Mouse (Mus musculus) left cerebral cortex, postnatal 4 days (tissue): Measurements from ENCODE around the gene Ier5. TPM values are rescaled to one million over a fixed set of nuclear protein-coding genes. Genes with fewer than 3 reads are reported as not detected.

ENCODE experiments used
- DNase-seq: peaks from one replicate; pipeline ENCODE4 v3.0.0-alpha.2; 2022
- intact Hi-C: fragments of 180-260 bp; cut with DNase I; formaldehyde crosslinking; loops from one replicate; pipeline ENCODE4 v1.15.1; 2025
- total RNA-seq, 2 experiments: library from RNA; stranded (reverse); gene quantifications; 2 replicates each; pipeline ENCODE4 v1.2.3; 2021

Gene Ier5
- total RNA-seq = 10 to 100 TPM; 12.0 TPM

GRCm38 (mm10) chr1:155099280-155099848 is at the start of gene Ier5:
TSS of gene Ier5 (minus strand) at chr1:155099636.
- peak; percentile 98 for DNase-seq
- intact Hi-C loops = loop anchor here (5.0 kb wide), 2 partner anchors 52 to 113 kb away; no protein-coding TSS in a partner anchor

GRCm38 (mm10) chr1:155147228-155147627 is 47.8 kb upstream of the Ier5 start:
- intact Hi-C loops = no loop called here

GRCm38 (mm10) chr1:155146572-155146980 is 47.1 kb upstream of the Ier5 start, which contains the start of gene Mr1:
TSS of gene Mr1 (minus strand) at chr1:155146814.
- intact Hi-C loops = no loop called here
- peak; percentile 21 for DNase-seq

More at GRCm38 (mm10) chr1:155147228-155147627, 47.8 kb upstream of the Ier5 start:
- DNase-seq = no peak

- intact Hi-C loops = no loop called here
- DNase-seq = no peak
These were observed 46.2 kb upstream of the Ier5 start for GRCm38 (mm10) chr1:155145620-155146019.

GRCm38 (mm10) chr1:155140076-155140475 is 40.6 kb upstream of the Ier5 start:
- peak; percentile 45 for DNase-seq
- intact Hi-C loops = no loop called here

GRCm38 (mm10) chr1:155138795-155139194 is 39.4 kb upstream of the Ier5 start:
- intact Hi-C loops = no loop called here
- no peak for DNase-seq

- no peak for DNase-seq
- intact Hi-C loops = no loop called here
These were observed 35.4 kb upstream of the Ier5 start for GRCm38 (mm10) chr1:155134866-155135265.

GRCm38 (mm10) chr1:155127429-155127934 is 28.0 kb upstream of the Ier5 start:
- intact Hi-C loops = no loop called here

GRCm38 (mm10) chr1:155126716-155127115 is 27.3 kb upstream of the Ier5 start:
- DNase-seq = no peak
- intact Hi-C loops = no loop called here

More at GRCm38 (mm10) chr1:155127429-155127934, 28.0 kb upstream of the Ier5 start:
- no peak for DNase-seq

- no peak for DNase-seq
- intact Hi-C loops = no loop called here
These were observed 25.0 kb upstream of the Ier5 start for GRCm38 (mm10) chr1:155124397-155124796.

- intact Hi-C loops = no loop called here
- peak; percentile 93 for DNase-seq
These were observed 22.8 kb upstream of the Ier5 start for GRCm38 (mm10) chr1:155121977-155122939.

GRCm38 (mm10) chr1:155119719-155120118 is 20.3 kb upstream of the Ier5 start:
- no peak for DNase-seq
- intact Hi-C loops = no loop called here

GRCm38 (mm10) chr1:155113946-155114345 is 14.5 kb upstream of the Ier5 start:
- DNase-seq = no peak
- intact Hi-C loops = no loop called here

- intact Hi-C loops = no loop called here
These were observed 13.4 kb upstream of the Ier5 start for GRCm38 (mm10) chr1:155112875-155113274.

GRCm38 (mm10) chr1:155112118-155112517 is 12.7 kb upstream of the Ier5 start:
- intact Hi-C loops = no loop called here
- no peak for DNase-seq

More at GRCm38 (mm10) chr1:155112875-155113274, 13.4 kb upstream of the Ier5 start:
- DNase-seq = no peak

- intact Hi-C loops = no loop called here
- DNase-seq = no peak
These were observed 12.1 kb upstream of the Ier5 start for GRCm38 (mm10) chr1:155111491-155111890.

- DNase-seq = no peak
- intact Hi-C loops = no loop called here
These were observed 10.2 kb upstream of the Ier5 start for GRCm38 (mm10) chr1:155109387-155110350.

GRCm38 (mm10) chr1:155108412-155108811 is 9.0 kb upstream of the Ier5 start:
- intact Hi-C loops = no loop called here
- DNase-seq = no peak

GRCm38 (mm10) chr1:155107843-155108242 is 8.4 kb upstream of the Ier5 start:
- no peak for DNase-seq
- intact Hi-C loops = no loop called here

- DNase-seq = no peak
- intact Hi-C loops = no loop called here
These were observed 6.9 kb upstream of the Ier5 start for GRCm38 (mm10) chr1:155106310-155106709.
